Mouse (Mus musculus) cerebellum, adult 2 months (tissue): ENCODE data around the gene Gm49661. TPM values are rescaled to one million over a fixed set of nuclear protein-coding genes. Genes with fewer than 3 reads are reported as not detected.

ENCODE experiments used
- DNase-seq, 2 experiments: peaks; one replicate each; pipeline ENCODE4 v3.0.0; 2021
- H3K27ac ChIP-seq: fragments of 200-500 bp; 2 replicates; pipeline ENCODE4 v1.5.1; 2012; ENCODE audit warnings: low read length, control low read depth, inconsistent platforms; ENCODE audit not compliant: insufficient read depth
- H3K27me3 ChIP-seq: fragments of 200-500 bp; 2 replicates; pipeline ENCODE4 v1.6.1; 2012; ENCODE audit warnings: inconsistent platforms, mild to moderate bottlenecking, low read length, moderate library complexity; ENCODE audit not compliant: control insufficient read depth, insufficient read depth
- H3K4me1 ChIP-seq: fragments of 200-500 bp; 2 replicates; pipeline ENCODE4 v1.6.1; 2011; ENCODE audit warnings: low read length; ENCODE audit not compliant: control insufficient read depth, insufficient read depth
- H3K4me3 ChIP-seq: fragments of 200-500 bp; replicated peaks from 2 replicates; pipeline ENCODE3; 2011; ENCODE audit warnings: mild to moderate bottlenecking, low read depth, low read length, control low read depth; ENCODE audit not compliant: insufficient read depth
- CTCF ChIP-seq: fragments of 200-500 bp; IDR thresholded peaks from 2 replicates; pipeline ENCODE4 v1.5.1; 2011; ENCODE audit warnings: low read depth, mild to moderate bottlenecking, control low read depth, low read length, moderate library complexity, borderline replicate concordance; ENCODE audit not compliant: insufficient read depth
- POLR2A ChIP-seq: fragments of 200-500 bp; IDR thresholded peaks from 2 replicates; pipeline ENCODE4 v1.6.1; 2011; ENCODE audit warnings: low read length, control low read depth, borderline replicate concordance; ENCODE audit not compliant: insufficient read depth
- WGBS: fragments of 180-500 bp; shearing (Covaris S2); methylation state at CpG from one replicate; pipeline ENCODE4 v1.1.7; 2018; 5-methylcytosine and 5-hydroxymethylcytosine counted together
- polyA plus RNA-seq: library from polyadenylated mRNA; depleted of rRNA; stranded (reverse); fragments of >200 nt; gene quantifications from 2 replicates; pipeline ENCODE4 v1.2.3, GENCODE M21; 2012; rRNA removed

The Gm49661 gene
- not detected in 2 replicates for polyA plus RNA-seq

GRCm38 (mm10) chr8:84969241-84970134 is at the start of gene Gm49661, which contains the start of the genes Prdx2 and Rnaseh2a:
TSS of gene Gm49661 (minus strand) at chr8:84969433.
TSS of gene Prdx2 (plus strand) at chr8:84969587.
TSS of gene Rnaseh2a (minus strand) at chr8:84969767.
- Histone ChIP-seq H3K27ac (peak within 1 kb of the TSS; percentile 60), H3K4me3 (peak within 1 kb of the TSS; percentile 90), H3K27me3 (no peaks in the 10 kb centered on the region), H3K4me1 (peaks cover 5% of the 10 kb centered on the region; the same call in 1 of the 2 replicates)
- DNase-seq = peak; percentile 81 to 84
- WGBS = under 1% methylated on average over 56 of the region's 56 CpGs
- TF ChIP-seq CTCF = no peak
- peak; percentile 92; the same call in 1 of the 2 replicates for TF ChIP-seq POLR2A

GRCm38 (mm10) chr8:85017209-85017608 is 48.0 kb upstream of the Gm49661 start:
- WGBS = 34% methylated on average over 5 of the region's 5 CpGs
- Histone ChIP-seq H3K4me1 (0 out of 2 replicates have a peak, but pooled peaks cover 3% of the 10 kb centered on the region), H3K27me3 (no peaks in the 10 kb centered on the region), H3K4me3 (no peak overlapping the region), H3K27ac (no peak overlapping the region; the same call in 1 of the 2 replicates)
- TF ChIP-seq POLR2A (no peak), CTCF (no peak)
- DNase-seq = no peak

GRCm38 (mm10) chr8:85016724-85017123 is 47.5 kb upstream of the Gm49661 start:
- Histone ChIP-seq H3K4me1 (no peaks in the 10 kb centered on the region), H3K4me3 (no peak overlapping the region), H3K27me3 (no peaks in the 10 kb centered on the region), H3K27ac (no peak overlapping the region)
- no peak for DNase-seq
- TF ChIP-seq CTCF (no peak), POLR2A (no peak)
- WGBS = 62% methylated on average over 10 of the region's 10 CpGs

- H3K4me1 ChIP-seq = no peaks in the 10 kb centered on the region
- H3K27ac ChIP-seq = no peak within 1 kb of the TSS
- H3K4me3 ChIP-seq = peak within 1 kb of the TSS; percentile 63
- peaks cover 3% of the 10 kb centered on the region; the same call in 1 of the 2 replicates for H3K27me3 ChIP-seq
- TF ChIP-seq CTCF (no peak), POLR2A (no peak)
- WGBS = 60% methylated on average over 2 of the region's 2 CpGs
- no peak for DNase-seq
Measured at GRCm38 (mm10) chr8:85014431-85014830, 45.2 kb upstream of the Gm49661 start, which contains the start of gene Best2. TSS of gene Best2 (minus strand) at chr8:85014531.

GRCm38 (mm10) chr8:85013230-85013840 is 44.1 kb upstream of the Gm49661 start:
- Histone ChIP-seq H3K27me3 (peaks cover 3% of the 10 kb centered on the region; the same call in 1 of the 2 replicates), H3K4me1 (no peaks in the 10 kb centered on the region), H3K27ac (no peak overlapping the region), H3K4me3 (peak overlapping the region; percentile 63)
- 4% methylated on average over 26 of the region's 26 CpGs for WGBS
- peak; percentile 67 for TF ChIP-seq CTCF
- 0 out of 2 replicates have a peak, but pooled peaks have one; percentile 15 for TF ChIP-seq POLR2A
- peak; percentile 71 to 78 for DNase-seq

GRCm38 (mm10) chr8:85011242-85011641 is 42.0 kb upstream of the Gm49661 start:
- H3K27me3 ChIP-seq = peaks cover 6% of the 10 kb centered on the region; the same call in 1 of the 2 replicates
- WGBS = 19% methylated on average over 28 of the region's 28 CpGs
- H3K4me1 ChIP-seq = no peaks in the 10 kb centered on the region
- no peak overlapping the region for H3K4me3 ChIP-seq
- TF ChIP-seq CTCF = no peak
- no peak for TF ChIP-seq POLR2A
- no peak for DNase-seq
- no peak overlapping the region for H3K27ac ChIP-seq

- Histone ChIP-seq H3K4me1 (no peaks in the 10 kb centered on the region), H3K27ac (no peak overlapping the region), H3K4me3 (no peak overlapping the region), H3K27me3 (peaks cover 6% of the 10 kb centered on the region; the same call in 1 of the 2 replicates)
- no peak for DNase-seq
- TF ChIP-seq POLR2A (no peak), CTCF (0 out of 2 replicates have a peak, but pooled peaks have one; percentile 10)
- 14% methylated on average over 25 of the region's 25 CpGs for WGBS
Measured at GRCm38 (mm10) chr8:85007686-85008085, 38.5 kb upstream of the Gm49661 start.
